Mouse (Mus musculus) intestine, postnatal 0 days (tissue): ENCODE results near the gene Magi3. TPM values are rescaled to one million over a fixed set of nuclear protein-coding genes. Genes with fewer than 3 reads are reported as not detected.

Experiments
- ATAC-seq: fragments of 200-750 bp; cut with Nextera tagmentation; 2 replicates; pipeline ENCODE4 v1.8.0; 2017; ENCODE audit warnings: mild to moderate bottlenecking, moderate TSS enrichment, moderate library complexity
- H3K27ac ChIP-seq: fragments of 300-500 bp; sonication (generic); 2 replicates; pipeline ENCODE4 v1.5.1; 2014; ENCODE audit warnings: mild to moderate bottlenecking, low read depth, low read length, moderate library complexity
- H3K27me3 ChIP-seq: fragments of 300-500 bp; sonication (generic); replicated peaks from 2 replicates; pipeline ENCODE4 v1.6.1; 2014; ENCODE audit warnings: low read length, mixed read lengths; ENCODE audit not compliant: control insufficient read depth, insufficient read depth
- H3K36me3 ChIP-seq: fragments of 300-500 bp; sonication (generic); 2 replicates; pipeline ENCODE4 v1.6.1; 2014; ENCODE audit warnings: mild to moderate bottlenecking, moderate library complexity; ENCODE audit not compliant: control insufficient read depth, insufficient read depth
- H3K4me1 ChIP-seq: fragments of 300-500 bp; sonication (generic); replicated peaks from 2 replicates; pipeline ENCODE4 v1.6.1; 2014; ENCODE audit warnings: antibody characterized with exemption, low read length, mixed read lengths; ENCODE audit not compliant: control insufficient read depth, insufficient read depth
- H3K4me2 ChIP-seq: fragments of 300-500 bp; sonication (generic); replicated peaks from 2 replicates; pipeline ENCODE4 v1.6.1; 2014; ENCODE audit warnings: low read depth, mild to moderate bottlenecking, moderate library complexity
- H3K4me3 ChIP-seq: fragments of 300-500 bp; sonication (generic); 2 replicates; pipeline ENCODE4 v1.5.1; 2014; ENCODE audit warnings: low read depth, low read length
- H3K9ac ChIP-seq: fragments of 300-500 bp; sonication (generic); 2 replicates; pipeline ENCODE4 v1.6.1; 2014; ENCODE audit warnings: mild to moderate bottlenecking, low read depth, low read length
- H3K9me3 ChIP-seq: fragments of 300-500 bp; sonication (generic); 2 replicates; pipeline ENCODE4 v1.6.1; 2016; ENCODE audit warnings: mixed run types; ENCODE audit not compliant: control insufficient read depth
- CTCF ChIP-seq: sonication (generic); IDR thresholded peaks from 2 replicates; pipeline ENCODE4 v1.5.1; 2016; ENCODE audit warnings: low read depth, mild to moderate bottlenecking, control low read depth, antibody characterized with exemption, moderate library complexity
- WGBS: fragments of 180-500 bp; shearing (Covaris S2); extraction: QIAGEN DNeasy Blood & Tissue Kit; methylation state at CpG from one replicate; pipeline ENCODE4 v1.1.7; 2014; 5-methylcytosine and 5-hydroxymethylcytosine counted together
- polyA plus RNA-seq: library from polyadenylated mRNA; unstranded; fragments of >200 nt; fragmentation: Nextera tagmentation; extraction: Ambion mirVana; gene quantifications from 2 replicates; pipeline ENCODE4 v1.2.1, GENCODE M21; 2015

Magi3 gene
- polyA plus RNA-seq, 1 experiment from 2014 or later: 4.6 TPM

- Histone ChIP-seq H3K4me2 (no peak overlapping the region), H3K36me3 (no peaks in the 10 kb centered on the region), H3K9me3 (no peaks in the 10 kb centered on the region), H3K4me3 (no peak overlapping the region), H3K4me1 (no peaks in the 10 kb centered on the region), H3K9ac (no peak overlapping the region), H3K27ac (no peak overlapping the region), H3K27me3 (no peaks in the 10 kb centered on the region)
- TF ChIP-seq CTCF: no peak
- ATAC-seq: no peak
- WGBS: 82% methylated on average over 1 of the region's 1 CpGs
Measured at GRCm38 (mm10) chr3:104123846-104124245, 96.3 kb downstream of the Magi3 start.

- H3K36me3 ChIP-seq: no peaks in the 10 kb centered on the region
- no peak for ATAC-seq
- no peaks in the 10 kb centered on the region for H3K27me3 ChIP-seq
- no peak overlapping the region for H3K27ac ChIP-seq
- H3K4me1 ChIP-seq: no peaks in the 10 kb centered on the region
- no peak overlapping the region for H3K4me3 ChIP-seq
- TF ChIP-seq CTCF: no peak
- H3K9me3 ChIP-seq: no peaks in the 10 kb centered on the region
- H3K4me2 ChIP-seq: no peak overlapping the region
- H3K9ac ChIP-seq: no peak overlapping the region
- WGBS: 63% methylated on average over 3 of the region's 3 CpGs
Measured at GRCm38 (mm10) chr3:104109478-104109877, 110.7 kb downstream of the Magi3 start.

GRCm38 (mm10) chr3:104104942-104105341 lies 115.2 kb downstream of the Magi3 start:
- no peak overlapping the region for H3K27ac ChIP-seq
- no peak overlapping the region for H3K4me3 ChIP-seq
- no peaks in the 10 kb centered on the region for H3K9me3 ChIP-seq
- 76% methylated on average over 1 of the region's 1 CpGs for WGBS
- ATAC-seq: no peak
- no peaks in the 10 kb centered on the region for H3K4me1 ChIP-seq
- TF ChIP-seq CTCF: peak; percentile 73
- H3K9ac ChIP-seq: no peak overlapping the region
- no peaks in the 10 kb centered on the region for H3K27me3 ChIP-seq
- H3K36me3 ChIP-seq: no peaks in the 10 kb centered on the region
- H3K4me2 ChIP-seq: no peak overlapping the region

GRCm38 (mm10) chr3:104101721-104102120 lies 118.5 kb downstream of the Magi3 start:
- WGBS: 81% methylated on average over 3 of the region's 3 CpGs
- Histone ChIP-seq H3K9me3 (no peaks in the 10 kb centered on the region), H3K27ac (no peak overlapping the region), H3K9ac (no peak overlapping the region), H3K4me3 (no peak overlapping the region), H3K27me3 (no peaks in the 10 kb centered on the region), H3K4me1 (no peaks in the 10 kb centered on the region), H3K36me3 (no peaks in the 10 kb centered on the region), H3K4me2 (no peak overlapping the region)
- TF ChIP-seq CTCF: peak; percentile 40
- no peak for ATAC-seq

- H3K9me3 ChIP-seq: no peaks in the 10 kb centered on the region
- no peak for TF ChIP-seq CTCF
Measured at GRCm38 (mm10) chr3:104101249-104101648, 118.9 kb downstream of the Magi3 start.

GRCm38 (mm10) chr3:104095936-104096335 lies 124.2 kb downstream of the Magi3 start:
- no peaks in the 10 kb centered on the region for H3K36me3 ChIP-seq
- no peak overlapping the region for H3K9ac ChIP-seq
- no peak for TF ChIP-seq CTCF
- H3K9me3 ChIP-seq: no peaks in the 10 kb centered on the region
- H3K4me3 ChIP-seq: no peak overlapping the region
- no peaks in the 10 kb centered on the region for H3K4me1 ChIP-seq
- H3K4me2 ChIP-seq: no peak overlapping the region
- H3K27ac ChIP-seq: no peak overlapping the region
- H3K27me3 ChIP-seq: no peaks in the 10 kb centered on the region
- no peak for ATAC-seq
- WGBS: 63% methylated on average over 3 of the region's 3 CpGs

More at GRCm38 (mm10) chr3:104101249-104101648, 118.9 kb downstream of the Magi3 start:
- Histone ChIP-seq H3K9ac (no peak overlapping the region), H3K4me2 (no peak overlapping the region), H3K4me1 (no peaks in the 10 kb centered on the region), H3K36me3 (no peaks in the 10 kb centered on the region), H3K4me3 (no peak overlapping the region), H3K27me3 (no peaks in the 10 kb centered on the region), H3K27ac (no peak overlapping the region)
- ATAC-seq: no peak

- ATAC-seq: no peak
- no peak overlapping the region for H3K27ac ChIP-seq
- H3K4me3 ChIP-seq: no peak overlapping the region
- no peaks in the 10 kb centered on the region for H3K36me3 ChIP-seq
- H3K27me3 ChIP-seq: no peaks in the 10 kb centered on the region
- 78% methylated on average over 1 of the region's 1 CpGs for WGBS
- no peaks in the 10 kb centered on the region for H3K4me1 ChIP-seq
- TF ChIP-seq CTCF: peak; percentile 32
- no peaks in the 10 kb centered on the region for H3K9me3 ChIP-seq
- H3K9ac ChIP-seq: no peak overlapping the region
- H3K4me2 ChIP-seq: no peak overlapping the region
Measured at GRCm38 (mm10) chr3:104094646-104095045, 125.5 kb downstream of the Magi3 start.
